Mouse (Mus musculus): Measurements from ENCODE around the gene Gm49318. TPM values are rescaled to one million over a fixed set of nuclear protein-coding genes. Genes with fewer than 3 reads are reported as not detected.
"Not testable (repeated sequence)": the region's sequence is repeated elsewhere in the genome, so short reads cannot be mapped to it uniquely, and the experiment has no call there.

Gm49318 gene
- polyA plus RNA-seq, 1 experiment from 2014 or later, result not detected

- H3K27me3 ChIP-seq (ENCODE audit: low read depth, poor library complexity, severe bottlenecking), result peaks cover 1% of the 10 kb centered on the region; the same call in 1 of the 2 replicates
- no peak overlapping the region for H3K27ac ChIP-seq
- peaks cover 10% of the 10 kb centered on the region for H3K4me1 ChIP-seq
- H3K36me3 ChIP-seq, result no peaks in the 10 kb centered on the region
- no peak for DNase-seq (ENCODE audit: low spot score)
- WGBS, result 96% methylated on average over 7 of the region's 7 CpGs
- no peak overlapping the region for H3K4me3 ChIP-seq
- no peaks in the 10 kb centered on the region for H3K9me3 ChIP-seq (replicated peaks)
Observed at GRCm38 (mm10) chr9:22089281-22089680, 18.2 kb upstream of the Gm49318 start.

GRCm38 (mm10) chr9:22087034-22087618 is 16.1 kb upstream of the Gm49318 start:
- WGBS, result 89% methylated on average over 2 of the region's 2 CpGs
- no peak overlapping the region for H3K27ac ChIP-seq

GRCm38 (mm10) chr9:22086012-22086411 is 15.0 kb upstream of the Gm49318 start:
- Histone ChIP-seq H3K36me3 (no peaks in the 10 kb centered on the region), H3K4me1 (peaks cover 10% of the 10 kb centered on the region), H3K4me3 (peak overlapping the region; percentile 80), H3K27ac (no peak overlapping the region), H3K27me3 (ENCODE audit: low read depth, poor library complexity, severe bottlenecking) (no peaks in the 10 kb centered on the region), H3K9me3 (replicated peaks) (no peaks in the 10 kb centered on the region)
- 89% methylated on average over 6 of the region's 6 CpGs for WGBS
- no peak for DNase-seq (ENCODE audit: low spot score)

More at GRCm38 (mm10) chr9:22087034-22087618, 16.1 kb upstream of the Gm49318 start:
- no peaks in the 10 kb centered on the region for H3K27me3 ChIP-seq (ENCODE audit: low read depth, poor library complexity, severe bottlenecking)
- no peaks in the 10 kb centered on the region for H3K9me3 ChIP-seq (replicated peaks)
- DNase-seq (ENCODE audit: low spot score), result no peak
- no peak overlapping the region for H3K4me3 ChIP-seq
- peaks cover 10% of the 10 kb centered on the region for H3K4me1 ChIP-seq
- no peaks in the 10 kb centered on the region for H3K36me3 ChIP-seq

- WGBS, result under 1% methylated on average over 48 of the region's 48 CpGs
- H3K4me1 ChIP-seq, result peaks cover 10% of the 10 kb centered on the region
- DNase-seq (ENCODE audit: low spot score), result peak; percentile 87
- no peaks in the 10 kb centered on the region for H3K9me3 ChIP-seq (replicated peaks)
- H3K27me3 ChIP-seq (ENCODE audit: low read depth, poor library complexity, severe bottlenecking), result no peaks in the 10 kb centered on the region
- peak within 1 kb of the TSS; percentile 77 for H3K27ac ChIP-seq
- H3K36me3 ChIP-seq, result 0 out of 2 replicates have a peak, but pooled peaks cover 5% of the 10 kb centered on the region
- H3K4me3 ChIP-seq, result peak within 1 kb of the TSS; percentile 80
Observed at GRCm38 (mm10) chr9:22085022-22085834, 14.2 kb upstream of the Gm49318 start, which contains the start of gene Ecsit. Ecsit (minus strand) TSS chr9:22085438.

GRCm38 (mm10) chr9:22084667-22085021 is 13.6 kb upstream of the Gm49318 start:
- peak overlapping the region; percentile 80 for H3K4me3 ChIP-seq
- 36% methylated on average over 4 of the region's 4 CpGs for WGBS
- 0 out of 2 replicates have a peak, but pooled peaks cover 10% of the 10 kb centered on the region for H3K36me3 ChIP-seq
- no peaks in the 10 kb centered on the region for H3K9me3 ChIP-seq (replicated peaks)
- H3K27me3 ChIP-seq (ENCODE audit: low read depth, poor library complexity, severe bottlenecking), result no peaks in the 10 kb centered on the region
- peaks cover 10% of the 10 kb centered on the region for H3K4me1 ChIP-seq
- no peak for DNase-seq (ENCODE audit: low spot score)
- H3K27ac ChIP-seq, result peak overlapping the region; percentile 77; the same call in 1 of the 2 replicates

GRCm38 (mm10) chr9:22076223-22076622 is 5.2 kb upstream of the Gm49318 start:
- H3K9me3 ChIP-seq (replicated peaks), result no peaks in the 10 kb centered on the region
- 94% methylated on average over 23 of the region's 23 CpGs for WGBS
- H3K4me1 ChIP-seq, result peaks cover 8% of the 10 kb centered on the region; the same call in 1 of the 2 replicates
- H3K4me3 ChIP-seq, result no peak overlapping the region
- H3K27ac ChIP-seq, result no peak overlapping the region
- H3K36me3 ChIP-seq, result peaks cover 50% of the 10 kb centered on the region
- no peak for DNase-seq (ENCODE audit: low spot score)
- H3K27me3 ChIP-seq (ENCODE audit: low read depth, poor library complexity, severe bottlenecking), result no peaks in the 10 kb centered on the region

- not testable (repeated sequence) for H3K4me3 ChIP-seq; H3K27me3 ChIP-seq (ENCODE audit: low read depth, poor library complexity, severe bottlenecking); H3K27ac ChIP-seq; H3K9me3 ChIP-seq (replicated peaks); DNase-seq (ENCODE audit: low spot score); H3K4me1 ChIP-seq
- H3K36me3 ChIP-seq, result peaks cover 50% of the 10 kb centered on the region
- WGBS, result 84% methylated on average over 5 of the region's 5 CpGs
Observed at GRCm38 (mm10) chr9:22075778-22076177, 4.7 kb upstream of the Gm49318 start.

GRCm38 (mm10) chr9:22072276-22072675 is 1.2 kb upstream of the Gm49318 start:
- Histone ChIP-seq H3K4me1 (peaks cover 19% of the 10 kb centered on the region), H3K36me3 (peaks cover 56% of the 10 kb centered on the region), H3K9me3 (replicated peaks) (no peaks in the 10 kb centered on the region), H3K27ac (no peak overlapping the region), H3K27me3 (ENCODE audit: low read depth, poor library complexity, severe bottlenecking) (no peaks in the 10 kb centered on the region), H3K4me3 (no peak overlapping the region)
- WGBS, result 96% methylated on average over 4 of the region's 4 CpGs
- no peak for DNase-seq (ENCODE audit: low spot score)

GRCm38 (mm10) chr9:22069881-22070553 is 1.0 kb downstream of the Gm49318 start:
- Histone ChIP-seq H3K4me3 (peak overlapping the region; percentile 93), H3K4me1 (peaks cover 19% of the 10 kb centered on the region), H3K36me3 (peaks cover 64% of the 10 kb centered on the region), H3K27me3 (ENCODE audit: low read depth, poor library complexity, severe bottlenecking) (no peaks in the 10 kb centered on the region), H3K27ac (peak overlapping the region; percentile 99), H3K9me3 (replicated peaks) (no peaks in the 10 kb centered on the region)
- WGBS, result 76% methylated on average over 4 of the region's 4 CpGs
- DNase-seq (ENCODE audit: low spot score), result no peak

GRCm38 (mm10) chr9:22067195-22067594 is 3.9 kb downstream of the Gm49318 start:
- Histone ChIP-seq H3K27ac (no peak overlapping the region), H3K9me3 (replicated peaks) (no peaks in the 10 kb centered on the region), H3K4me3 (no peak overlapping the region), H3K4me1 (peaks cover 19% of the 10 kb centered on the region), H3K36me3 (peaks cover 65% of the 10 kb centered on the region), H3K27me3 (ENCODE audit: low read depth, poor library complexity, severe bottlenecking) (no peaks in the 10 kb centered on the region)
- no peak for DNase-seq (ENCODE audit: low spot score)
- WGBS, result 84% methylated on average over 5 of the region's 5 CpGs

GRCm38 (mm10) chr9:22066433-22066832 is 4.6 kb downstream of the Gm49318 start:
- no peak overlapping the region for H3K4me3 ChIP-seq
- WGBS, result 76% methylated on average over 3 of the region's 3 CpGs
- DNase-seq (ENCODE audit: low spot score), result peak; percentile 58
- H3K27me3 ChIP-seq (ENCODE audit: low read depth, poor library complexity, severe bottlenecking), result no peaks in the 10 kb centered on the region
- H3K9me3 ChIP-seq (replicated peaks), result no peaks in the 10 kb centered on the region
- no peak overlapping the region for H3K27ac ChIP-seq
- H3K36me3 ChIP-seq, result peaks cover 69% of the 10 kb centered on the region
- H3K4me1 ChIP-seq, result peaks cover 13% of the 10 kb centered on the region

- H3K9me3 ChIP-seq (replicated peaks), result no peaks in the 10 kb centered on the region
- DNase-seq (ENCODE audit: low spot score), result no peak
- 96% methylated on average over 11 of the region's 11 CpGs for WGBS
- H3K36me3 ChIP-seq, result peaks cover 77% of the 10 kb centered on the region
- no peaks in the 10 kb centered on the region for H3K27me3 ChIP-seq (ENCODE audit: low read depth, poor library complexity, severe bottlenecking)
- H3K27ac ChIP-seq, result no peak overlapping the region
- no peak overlapping the region for H3K4me3 ChIP-seq
- H3K4me1 ChIP-seq, result peaks cover 10% of the 10 kb centered on the region
Observed at GRCm38 (mm10) chr9:22065642-22066041, 5.4 kb downstream of the Gm49318 start.

GRCm38 (mm10) chr9:22064341-22064740 is 6.7 kb downstream of the Gm49318 start:
- DNase-seq (ENCODE audit: low spot score), result no peak
- Histone ChIP-seq H3K36me3 (peaks cover 85% of the 10 kb centered on the region), H3K9me3 (replicated peaks) (no peaks in the 10 kb centered on the region), H3K4me1 (no peaks in the 10 kb centered on the region), H3K4me3 (no peak overlapping the region), H3K27ac (no peak overlapping the region), H3K27me3 (ENCODE audit: low read depth, poor library complexity, severe bottlenecking) (no peaks in the 10 kb centered on the region)
- 95% methylated on average over 3 of the region's 3 CpGs for whole genome bisulfite sequencing

All from limb, embryonic 10.5 days (tissue).